Mouse (Mus musculus) mouse trophoblast stem cell (cell line): ENCODE results near the gene AC134908.4.

Experiments used
- in situ Hi-C, 2 experiments: fragments of 300-500 bp; cut with MseI, MboI; formaldehyde crosslinking; loops; 2 replicates in 1 of 2; 3 replicates in 1 of 2; pipeline ENCODE4 v1.15.1; 2025

The AC134908.4 gene

DNA sequence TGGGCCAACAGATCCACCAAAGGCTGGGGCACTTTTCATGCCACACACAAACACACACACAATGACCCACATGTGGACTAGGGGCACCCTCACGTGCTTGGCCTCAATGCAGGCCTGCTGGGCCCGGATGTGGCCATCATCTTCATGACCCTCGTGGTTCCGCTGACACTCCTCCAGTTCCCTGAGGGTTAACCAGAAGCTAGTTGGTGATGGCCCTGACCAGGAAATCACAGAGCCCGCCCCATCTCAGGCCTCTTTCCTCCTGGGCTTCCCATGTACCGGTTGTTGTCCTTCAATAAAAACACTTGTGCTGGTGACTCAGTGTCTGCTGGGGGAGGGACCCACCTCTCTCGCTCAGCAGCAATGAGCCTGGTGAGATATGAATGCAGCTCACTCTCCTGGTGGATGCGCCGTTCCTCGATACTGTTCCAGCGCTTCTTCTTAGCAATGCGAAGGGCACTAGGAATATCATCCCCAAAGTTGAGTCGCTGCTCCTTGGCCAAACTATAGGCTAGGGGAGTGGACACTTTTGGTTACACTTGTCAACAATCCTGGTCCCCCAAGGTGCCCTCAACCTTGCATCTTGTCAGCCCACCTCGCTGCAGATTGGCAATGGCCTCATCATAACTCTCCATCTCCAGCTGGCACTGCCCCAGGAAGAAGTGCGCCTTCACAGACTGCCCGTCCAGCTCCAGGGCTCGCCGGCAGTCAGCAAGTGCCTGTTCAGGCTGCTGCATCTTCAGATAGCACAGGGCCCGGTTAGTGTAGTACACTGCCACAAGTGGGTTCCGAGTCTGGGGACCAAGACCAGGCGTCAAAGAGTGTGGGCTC lies 36.2 kb upstream of the AC134908.4 start:
- in situ Hi-C loops, result no loop called here

GRCm38 (mm10) chr17:25830806-25831431 lies 35.5 kb upstream of the AC134908.4 start:
- in situ Hi-C loops, result no loop called here

DNA sequence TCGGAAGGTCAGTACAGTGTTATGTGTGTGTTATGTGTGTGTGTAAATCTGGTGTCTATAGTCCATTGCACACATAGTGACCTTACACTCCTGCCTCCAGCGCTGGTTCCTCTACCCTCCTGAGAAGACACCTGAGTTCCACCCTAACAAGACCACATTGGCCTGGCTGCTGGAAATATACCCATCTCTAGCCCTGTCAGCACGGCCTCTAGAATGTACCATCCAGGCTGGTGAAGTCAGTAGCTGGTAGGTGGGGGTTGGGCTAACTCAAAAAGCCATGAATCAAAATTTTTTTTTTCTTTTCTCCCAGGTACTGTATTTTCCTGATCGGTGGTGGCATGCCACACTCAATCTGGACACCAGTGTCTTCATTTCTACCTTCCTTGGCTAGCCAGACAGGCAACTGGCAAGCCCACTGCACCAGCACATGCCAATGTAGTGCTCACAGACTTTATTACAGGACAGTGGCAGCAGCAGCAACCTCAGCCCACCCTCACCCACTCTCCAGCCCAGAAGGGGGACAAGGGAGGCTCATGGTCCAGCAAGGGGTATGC lies 34.8 kb upstream of the AC134908.4 start:
- in situ Hi-C loops, result no loop called here

DNA sequence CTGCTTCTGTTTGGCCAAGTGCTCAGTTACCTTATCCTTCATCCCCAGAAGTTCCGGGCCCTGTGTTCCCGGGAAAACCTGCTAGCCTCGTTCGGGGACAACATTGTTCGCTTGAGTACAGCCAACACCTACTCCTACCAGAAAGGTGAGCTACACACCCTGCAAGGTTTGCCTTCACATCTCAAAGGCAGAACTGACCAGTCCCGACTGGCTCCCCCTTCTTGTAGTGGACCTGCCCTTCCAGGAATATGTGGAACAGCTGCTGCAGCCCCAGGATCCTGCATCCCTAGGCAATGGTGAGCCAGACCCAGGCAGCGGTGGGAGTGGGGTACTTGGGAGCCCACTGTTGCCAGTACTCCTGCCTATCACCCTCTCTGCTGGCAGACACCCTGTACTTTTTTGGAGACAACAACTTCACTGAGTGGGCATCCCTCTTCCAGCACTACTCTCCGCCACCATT lies 34.1 kb upstream of the AC134908.4 start:
- in situ Hi-C loops, result no loop called here

DNA sequence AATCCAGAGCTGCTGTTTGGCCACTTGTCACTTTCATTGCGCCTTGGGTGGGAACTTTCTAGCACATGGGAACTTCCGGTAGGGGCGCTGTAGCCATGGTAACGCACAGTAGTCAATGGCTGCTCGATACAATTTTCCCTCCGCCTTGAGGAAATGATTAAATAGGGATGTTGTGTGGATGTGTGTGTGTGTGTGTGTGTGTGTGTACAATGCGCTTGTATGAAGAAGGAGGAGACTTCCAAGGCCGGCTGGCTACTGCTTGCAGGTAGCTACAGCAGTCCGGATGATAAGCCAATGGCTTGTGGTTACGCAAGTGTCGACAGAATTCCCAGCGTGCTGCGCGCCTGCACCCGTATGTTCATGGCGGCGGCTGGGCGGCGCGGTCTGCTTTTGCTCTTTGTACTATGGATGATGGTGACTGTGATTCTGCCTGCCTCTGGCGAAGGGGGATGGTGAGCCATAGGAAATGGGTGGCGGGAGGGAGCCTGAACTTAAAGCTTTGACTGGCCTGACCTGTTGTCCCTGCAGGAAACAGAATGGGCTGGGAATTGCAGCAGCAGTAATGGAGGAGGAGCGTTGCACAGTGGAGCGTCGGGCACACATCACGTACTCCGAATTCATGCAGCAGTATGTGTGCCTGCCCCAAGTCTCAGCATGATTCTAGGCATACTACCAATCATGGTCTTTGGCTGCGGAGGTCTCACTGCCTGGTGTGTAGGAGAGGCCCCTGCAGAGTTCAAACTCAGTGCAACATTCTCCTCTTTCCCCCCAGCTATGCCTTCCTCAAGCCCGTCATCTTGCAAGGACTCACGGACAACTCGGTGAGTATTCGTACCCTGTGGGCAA lies 33.5 kb upstream of the AC134908.4 start, which contains the start of gene Jmjd8:
TSS of gene Jmjd8 (plus strand) at position 156 of the 846 bp plus-strand sequence.
- in situ Hi-C loops, result no loop called here

DNA sequence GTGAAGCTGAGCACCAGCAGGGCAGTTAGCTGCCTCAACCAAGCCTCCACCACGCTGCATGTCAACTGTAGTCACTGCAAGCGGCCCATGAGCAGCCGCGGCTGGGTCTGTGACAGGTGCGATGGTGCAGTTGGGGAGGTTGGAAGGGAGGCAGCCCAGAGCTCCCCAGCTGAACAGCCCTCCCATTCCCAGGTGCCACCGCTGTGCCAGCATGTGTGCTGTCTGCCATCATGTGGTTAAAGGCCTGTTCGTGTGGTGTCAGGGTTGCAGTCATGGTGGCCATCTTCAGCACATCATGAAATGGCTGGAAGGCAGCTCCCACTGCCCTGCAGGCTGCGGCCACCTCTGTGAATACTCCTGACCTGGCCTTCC lies 32.8 kb upstream of the AC134908.4 start:
- in situ Hi-C loops, result no loop called here

- in situ Hi-C loops, result no loop called here
Observed at GRCm38 (mm10) chr17:25827546-25828222, 32.2 kb upstream of the AC134908.4 start.

- in situ Hi-C loops, result no loop called here
Observed at GRCm38 (mm10) chr17:25827011-25827410, 31.6 kb upstream of the AC134908.4 start.

DNA sequence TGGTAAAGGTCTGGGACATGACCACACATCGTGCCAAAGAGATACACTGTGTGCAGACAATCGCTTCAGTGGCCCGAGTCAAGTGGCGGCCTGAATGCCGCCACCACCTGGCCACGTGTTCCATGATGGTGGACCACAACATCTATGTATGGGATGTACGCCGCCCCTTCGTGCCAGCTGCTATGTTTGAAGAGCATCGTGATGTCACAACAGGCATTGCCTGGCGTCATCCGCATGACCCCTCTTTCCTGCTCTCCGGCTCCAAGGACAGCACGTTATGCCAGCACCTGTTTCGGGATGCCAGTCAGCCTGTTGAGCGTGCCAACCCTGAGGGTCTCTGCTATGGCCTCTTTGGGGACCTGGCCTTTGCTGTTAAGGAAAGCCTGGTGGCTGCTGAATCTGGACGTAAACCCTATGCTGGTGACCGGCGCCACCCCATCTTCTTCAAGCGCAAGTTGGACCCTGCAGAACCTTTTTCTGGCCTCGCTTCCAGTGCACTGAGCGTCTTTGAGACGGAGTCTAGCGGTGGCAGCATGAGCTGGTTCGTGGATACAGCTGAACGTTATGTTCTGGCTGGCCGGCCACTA lies 30.6 kb upstream of the AC134908.4 start:
- in situ Hi-C loops, result no loop called here

DNA sequence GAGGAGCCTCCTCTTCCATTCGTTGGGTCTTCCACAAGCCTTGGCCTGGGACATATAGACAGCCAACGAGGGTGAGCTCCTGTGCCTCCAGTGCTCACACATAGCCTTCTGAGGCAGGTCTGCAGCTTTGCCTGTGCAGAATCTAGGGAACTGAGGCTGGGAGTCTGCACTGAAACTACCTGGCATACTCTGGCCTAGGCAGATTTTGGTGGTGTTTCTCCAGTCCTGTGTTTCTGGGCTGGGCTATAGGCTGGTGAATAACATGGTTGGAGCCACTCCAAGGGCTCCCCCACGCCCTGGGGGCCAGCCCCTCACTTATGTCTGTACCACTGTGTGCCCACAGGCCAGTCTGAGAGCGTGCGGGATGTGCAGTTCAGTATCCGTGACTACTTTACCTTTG lies 29.9 kb upstream of the AC134908.4 start:
- in situ Hi-C loops, result no loop called here

GRCm38 (mm10) chr17:25824362-25825142 lies 29.1 kb upstream of the AC134908.4 start:
- in situ Hi-C loops, result no loop called here

- in situ Hi-C loops, result no loop called here
Observed at GRCm38 (mm10) chr17:25823452-25823851, 28.0 kb upstream of the AC134908.4 start, which contains the start of gene Wdr24. Wdr24 (plus strand) TSS chr17:25823627.

DNA sequence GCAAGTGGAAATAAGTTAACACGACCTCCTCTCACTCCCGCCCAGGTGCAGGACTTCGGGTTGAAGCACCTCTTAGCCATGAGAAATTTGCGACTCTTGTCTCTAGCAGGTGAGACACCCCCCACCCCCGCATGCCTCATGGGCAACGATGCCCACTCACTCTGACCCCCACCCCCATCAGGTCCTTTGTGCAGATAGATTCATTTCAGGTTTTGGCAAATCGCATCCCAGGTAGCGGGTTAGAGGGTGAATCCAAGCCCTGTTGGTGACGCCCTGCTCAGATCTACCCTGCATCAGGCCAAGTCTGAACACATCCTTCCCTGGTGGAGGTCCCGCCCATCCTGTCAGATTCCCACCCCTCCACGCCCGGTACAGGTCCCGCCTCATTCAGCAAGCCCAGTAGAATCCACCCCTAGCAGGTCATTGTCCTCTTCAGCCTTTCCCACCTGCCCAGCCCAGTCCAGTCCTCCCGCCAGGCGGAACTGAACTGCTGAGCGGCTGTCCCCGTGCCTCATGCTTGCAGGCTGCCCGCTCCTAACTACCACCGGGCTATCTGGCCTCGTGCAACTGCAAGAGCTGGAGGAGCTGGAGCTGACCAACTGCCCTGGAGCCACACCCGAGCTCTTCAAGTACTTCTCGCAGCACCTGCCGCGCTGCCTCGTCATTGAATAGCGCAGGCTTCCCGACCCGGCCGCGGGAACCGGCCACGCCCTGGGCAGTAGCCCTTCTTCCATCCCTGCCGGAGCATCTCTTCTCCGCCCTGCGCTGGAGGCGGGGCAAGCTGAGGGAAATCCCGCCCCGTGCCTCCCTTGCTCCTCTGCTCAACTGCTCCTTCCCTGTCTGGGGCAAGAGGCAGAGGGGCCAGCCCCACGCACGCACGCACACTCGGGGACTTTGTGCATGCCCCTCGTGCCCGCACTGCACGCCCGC lies 23.7 kb upstream of the AC134908.4 start:
- in situ Hi-C loops, result no loop called here

DNA sequence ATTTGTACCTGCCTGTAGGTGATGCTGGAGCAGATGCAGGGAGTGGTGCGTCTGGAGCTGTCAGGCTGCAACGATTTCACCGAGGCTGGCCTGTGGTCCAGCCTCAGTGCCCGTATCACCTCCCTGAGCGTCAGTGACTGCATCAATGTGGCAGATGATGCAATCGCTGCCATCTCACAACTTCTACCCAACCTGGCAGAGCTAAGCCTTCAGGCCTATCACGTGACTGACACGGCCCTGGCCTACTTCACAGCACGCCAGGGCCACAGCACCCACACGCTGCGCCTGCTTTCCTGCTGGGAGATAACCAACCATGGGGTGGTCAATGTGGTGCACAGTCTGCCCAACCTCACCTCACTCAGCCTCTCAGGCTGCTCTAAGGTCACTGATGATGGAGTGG lies 22.2 kb upstream of the AC134908.4 start:
- in situ Hi-C loops, result no loop called here

DNA sequence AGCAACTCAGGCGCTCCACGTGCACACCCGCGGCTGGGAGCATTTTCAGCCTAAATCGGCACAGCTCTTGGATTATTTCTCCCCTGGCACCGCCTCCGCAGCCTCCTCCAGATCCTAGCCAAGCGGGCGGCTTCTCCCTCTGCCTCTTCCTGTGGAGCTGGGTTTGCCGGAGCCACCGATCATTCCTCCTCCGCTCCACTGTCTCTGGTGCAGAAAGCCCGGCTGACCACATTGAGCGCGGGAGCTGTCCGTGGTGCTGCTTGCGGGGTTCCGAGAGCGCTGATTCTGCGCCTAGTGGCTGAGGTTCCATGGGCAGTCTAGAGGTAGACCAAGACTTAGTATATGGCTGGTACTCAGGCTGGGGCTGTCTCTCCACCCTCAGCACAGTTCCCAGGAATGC lies 18.0 kb upstream of the AC134908.4 start:
- in situ Hi-C loops, result no loop called here

DNA sequence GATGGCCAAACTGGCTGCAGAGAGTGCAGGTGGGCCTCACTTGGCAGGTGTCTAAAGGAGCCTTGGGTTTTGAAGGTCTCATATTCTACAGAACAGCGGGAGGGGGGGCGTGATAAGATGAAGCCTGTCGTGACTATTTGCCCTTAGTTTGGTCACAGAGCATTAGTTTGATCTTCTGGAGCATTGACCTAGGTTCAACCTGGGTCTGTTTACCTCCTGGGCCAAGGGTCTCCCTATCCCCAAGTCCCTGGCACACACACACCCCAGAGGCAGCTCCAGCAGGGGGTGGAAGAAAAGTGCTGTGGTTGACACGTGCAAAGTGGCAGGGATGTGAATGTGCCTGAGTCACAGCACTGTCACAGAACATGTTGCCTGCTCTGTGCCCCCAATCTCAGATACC lies 15.4 kb upstream of the AC134908.4 start:
- in situ Hi-C loops, result no loop called here

DNA sequence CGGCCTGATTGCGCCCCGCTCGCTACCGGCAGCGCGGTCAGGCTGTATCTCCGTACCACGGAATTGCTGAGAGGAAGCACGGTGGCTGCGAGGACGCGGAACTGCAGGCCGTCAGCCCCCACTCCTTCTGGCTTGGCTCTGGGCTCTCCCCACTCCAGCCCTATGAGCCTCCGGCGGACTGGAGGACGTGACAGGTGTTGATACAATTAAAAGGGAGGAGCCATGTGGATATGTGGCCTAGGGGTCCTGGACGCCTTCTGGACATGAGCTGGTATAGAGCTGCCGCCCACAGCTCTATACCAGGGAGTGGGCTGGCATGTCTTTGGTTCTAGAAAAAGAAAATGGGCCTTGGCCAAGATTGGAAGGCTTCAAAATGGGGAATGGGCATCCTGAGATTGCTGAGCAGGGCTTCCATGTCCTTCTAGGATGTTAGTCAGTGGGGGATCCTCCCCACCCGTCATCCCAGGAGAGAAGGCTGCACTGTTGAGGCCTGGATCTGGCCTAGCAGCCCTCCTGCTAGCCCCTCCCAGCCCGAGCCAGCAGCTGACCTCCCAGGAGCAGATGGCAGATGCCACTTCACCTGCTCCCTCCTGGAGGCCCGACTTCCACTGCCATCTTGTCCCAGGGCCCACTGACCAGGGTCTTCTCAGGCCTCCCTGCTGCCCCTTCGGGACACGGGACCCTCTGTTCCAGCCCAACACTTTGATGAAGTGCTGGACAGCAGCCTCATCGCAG lies 14.3 kb upstream of the AC134908.4 start:
- in situ Hi-C loops, result no loop called here
